Mouse (Mus musculus): Measurements from ENCODE around the gene Kcnq1. TPM values are rescaled to one million over a fixed set of nuclear protein-coding genes. Genes with fewer than 3 reads are reported as not detected.

Kcnq1 gene
- polyA plus RNA-seq, 1 experiment, result 0.79 TPM

DNA sequence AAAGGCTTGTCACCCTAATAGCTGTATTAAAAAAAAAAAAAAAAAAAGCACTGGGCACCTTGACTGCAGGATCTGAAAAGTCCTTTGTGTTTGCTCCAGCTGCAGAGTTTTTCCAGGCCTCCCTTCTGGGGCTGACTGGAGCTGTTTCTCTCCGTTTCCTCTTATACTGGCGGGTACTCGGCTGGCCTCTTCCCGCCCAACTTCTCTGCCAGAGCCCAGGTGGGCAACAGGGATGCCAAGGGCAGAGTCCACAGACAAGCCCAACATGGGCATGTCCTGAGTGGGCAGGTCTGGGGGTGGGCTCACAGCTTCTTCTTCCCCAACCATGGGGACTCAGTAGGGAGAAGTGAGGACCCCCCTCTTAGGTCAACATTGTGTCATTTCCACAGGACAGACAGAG is 167.6 kb downstream of the Kcnq1 start:
- no peak for TF ChIP-seq CTCF (IDR thresholded peaks at IDR 0.05; ENCODE audit: extremely low read depth, insufficient read depth, low read length)
- no peak for TF ChIP-seq POLR2A (IDR thresholded peaks at IDR 0.05; ENCODE audit: extremely low read depth, insufficient read depth, low read length)
- Histone ChIP-seq H3K4me1 (ENCODE audit: control insufficient read depth, insufficient read depth, low read length) (peaks cover 4% of the 10 kb centered on the region; the same call in 1 of the 2 replicates), H3K4me3 (ENCODE audit: insufficient read depth, low read length) (no peak overlapping the region), H3K27ac (ENCODE audit: insufficient read depth, low read length) (no peak overlapping the region)

DNA sequence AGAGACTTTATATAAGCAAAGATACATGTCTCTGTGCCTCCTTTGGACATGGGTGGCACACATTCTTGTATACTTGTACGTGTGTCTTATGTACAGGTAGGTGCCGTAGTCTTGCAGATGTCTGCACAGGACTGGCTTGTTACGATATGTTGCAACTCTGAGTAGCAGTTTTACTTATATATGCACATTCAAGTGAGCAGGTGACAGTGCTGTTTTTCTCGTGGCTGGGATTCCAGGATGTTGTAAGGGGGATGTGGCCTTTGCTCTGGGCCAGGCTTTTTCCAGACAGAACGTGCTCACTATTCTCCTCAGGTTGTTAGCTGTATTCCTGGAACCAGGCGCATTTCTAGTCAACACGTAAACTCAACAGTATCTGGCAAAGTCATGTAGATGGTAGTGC is 168.9 kb downstream of the Kcnq1 start:
- Histone ChIP-seq H3K27ac (ENCODE audit: insufficient read depth, low read length) (no peak overlapping the region), H3K4me3 (ENCODE audit: insufficient read depth, low read length) (no peak overlapping the region), H3K4me1 (ENCODE audit: control insufficient read depth, insufficient read depth, low read length) (peaks cover 4% of the 10 kb centered on the region; the same call in 1 of the 2 replicates)
- TF ChIP-seq CTCF (IDR thresholded peaks at IDR 0.05; ENCODE audit: extremely low read depth, insufficient read depth, low read length) (no peak), POLR2A (IDR thresholded peaks at IDR 0.05; ENCODE audit: extremely low read depth, insufficient read depth, low read length) (no peak)

DNA sequence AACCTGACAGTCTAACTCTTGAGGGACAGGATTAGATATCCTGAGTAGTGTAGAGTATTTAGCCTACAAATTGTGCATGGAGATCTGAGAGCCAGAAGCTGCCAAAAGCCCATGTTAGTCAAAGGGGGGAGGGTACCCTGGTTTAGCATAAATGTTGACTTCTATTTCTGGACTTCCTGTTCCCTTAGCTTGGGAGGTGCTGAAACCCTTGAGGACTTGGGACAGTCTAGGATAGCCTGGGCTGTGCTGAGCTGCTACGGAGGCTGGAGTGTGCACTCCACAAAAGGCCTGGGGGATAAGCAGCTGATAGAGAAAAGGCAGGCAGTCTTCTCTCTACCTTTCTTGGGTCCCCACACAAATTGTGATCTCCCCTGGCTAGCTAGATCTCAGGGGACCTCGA is 177.5 kb downstream of the Kcnq1 start:
- no peak overlapping the region for H3K4me3 ChIP-seq (ENCODE audit: insufficient read depth, low read length)
- no peak for TF ChIP-seq POLR2A (IDR thresholded peaks at IDR 0.05; ENCODE audit: extremely low read depth, insufficient read depth, low read length)
- no peak for TF ChIP-seq CTCF (IDR thresholded peaks at IDR 0.05; ENCODE audit: extremely low read depth, insufficient read depth, low read length)
- no peak overlapping the region for H3K27ac ChIP-seq (ENCODE audit: insufficient read depth, low read length)
- no peaks in the 10 kb centered on the region; the same call in 1 of the 2 replicates for H3K4me1 ChIP-seq (ENCODE audit: control insufficient read depth, insufficient read depth, low read length)

DNA sequence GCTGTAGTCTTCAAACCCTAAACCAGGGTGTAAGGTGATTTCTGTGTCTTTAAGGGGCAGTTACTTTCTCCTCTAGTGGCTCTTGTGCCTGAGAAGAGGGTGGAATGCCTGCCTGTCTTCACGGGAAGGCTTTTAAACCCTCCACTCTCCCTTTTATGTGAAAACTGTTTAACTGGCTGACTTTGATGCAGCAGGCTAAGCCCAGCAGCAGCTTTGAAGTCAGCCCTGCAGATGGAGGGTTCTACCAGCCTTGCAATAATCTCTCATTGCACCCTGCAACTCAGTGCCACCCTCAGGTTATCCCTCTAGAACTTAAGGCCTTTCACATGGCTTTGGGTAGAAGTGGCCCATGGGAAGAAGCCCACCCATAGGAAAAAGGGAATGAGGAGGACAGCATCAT is 178.7 kb downstream of the Kcnq1 start:
- peaks cover 2% of the 10 kb centered on the region; the same call in 1 of the 2 replicates for H3K4me1 ChIP-seq (ENCODE audit: control insufficient read depth, insufficient read depth, low read length)
- H3K27ac ChIP-seq (ENCODE audit: insufficient read depth, low read length), result no peak overlapping the region
- TF ChIP-seq CTCF (IDR thresholded peaks at IDR 0.05; ENCODE audit: extremely low read depth, insufficient read depth, low read length) (no peak), POLR2A (IDR thresholded peaks at IDR 0.05; ENCODE audit: extremely low read depth, insufficient read depth, low read length) (no peak)
- no peak overlapping the region for H3K4me3 ChIP-seq (ENCODE audit: insufficient read depth, low read length)

DNA sequence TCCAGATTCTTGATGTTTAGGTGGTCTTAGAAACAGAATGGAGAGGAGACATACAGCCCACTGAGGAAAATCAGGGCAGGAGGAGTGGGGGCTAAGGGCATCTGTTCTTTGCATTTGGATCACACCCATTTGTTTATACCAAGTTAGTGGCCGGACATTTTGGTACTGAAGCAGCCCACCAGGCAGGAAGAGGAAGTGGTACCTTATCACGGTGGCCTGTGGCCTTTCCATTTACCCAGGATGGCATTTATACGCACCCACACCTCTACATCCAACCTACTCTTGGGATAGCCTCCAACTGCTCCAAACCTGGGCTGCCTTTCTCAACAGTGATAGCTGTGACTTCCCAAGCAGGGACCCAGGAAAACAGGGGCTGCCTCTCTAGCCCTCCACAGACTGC is 179.3 kb downstream of the Kcnq1 start:
- TF ChIP-seq CTCF (IDR thresholded peaks at IDR 0.05; ENCODE audit: extremely low read depth, insufficient read depth, low read length) (no peak), POLR2A (IDR thresholded peaks at IDR 0.05; ENCODE audit: extremely low read depth, insufficient read depth, low read length) (no peak)
- Histone ChIP-seq H3K4me3 (ENCODE audit: insufficient read depth, low read length) (no peak overlapping the region), H3K4me1 (ENCODE audit: control insufficient read depth, insufficient read depth, low read length) (peaks cover 3% of the 10 kb centered on the region; the same call in 1 of the 2 replicates), H3K27ac (ENCODE audit: insufficient read depth, low read length) (no peak overlapping the region)

DNA sequence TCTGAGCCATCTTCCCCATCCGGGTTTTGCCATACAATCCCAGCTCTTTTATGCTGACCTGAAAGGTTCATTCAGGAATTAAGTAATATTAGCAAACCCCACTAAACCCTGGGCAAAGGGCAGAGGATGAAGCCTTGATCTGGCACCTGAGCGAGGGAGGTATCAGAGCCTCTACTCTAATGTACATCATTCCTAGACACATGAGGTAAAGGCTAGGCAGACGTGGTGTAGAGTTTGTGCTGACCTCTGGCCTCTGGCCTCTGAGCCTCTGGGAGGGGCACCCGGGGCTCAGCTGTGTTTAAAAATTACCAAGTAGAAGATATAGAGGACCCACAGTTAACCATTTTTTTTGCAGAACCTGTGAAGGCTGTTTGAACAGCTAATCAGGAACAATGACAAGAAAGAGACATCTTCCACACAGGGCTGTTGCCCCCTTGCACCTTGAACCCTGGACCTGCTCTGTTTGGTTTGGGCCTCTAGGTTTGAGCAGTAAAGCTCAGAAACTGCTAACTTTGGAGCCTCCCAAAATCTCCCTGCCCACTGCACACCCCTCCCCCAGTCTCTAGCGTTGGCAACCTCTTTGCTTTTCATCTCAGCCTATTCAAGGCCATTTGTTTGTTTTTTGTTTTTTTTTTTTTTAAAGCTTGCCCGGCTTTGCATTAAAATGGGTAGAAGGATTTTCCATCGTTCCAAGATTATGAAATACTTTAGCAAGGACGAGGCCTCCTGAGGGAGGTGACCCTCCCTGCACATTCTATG is 180.5 kb downstream of the Kcnq1 start:
- Histone ChIP-seq H3K4me3 (ENCODE audit: insufficient read depth, low read length) (no peak overlapping the region), H3K27ac (ENCODE audit: insufficient read depth, low read length) (no peak overlapping the region), H3K4me1 (ENCODE audit: control insufficient read depth, insufficient read depth, low read length) (peaks cover 4% of the 10 kb centered on the region; the same call in 1 of the 2 replicates)
- TF ChIP-seq POLR2A (IDR thresholded peaks at IDR 0.05; ENCODE audit: extremely low read depth, insufficient read depth, low read length) (no peak), CTCF (IDR thresholded peaks at IDR 0.05; ENCODE audit: extremely low read depth, insufficient read depth, low read length) (no peak)

DNA sequence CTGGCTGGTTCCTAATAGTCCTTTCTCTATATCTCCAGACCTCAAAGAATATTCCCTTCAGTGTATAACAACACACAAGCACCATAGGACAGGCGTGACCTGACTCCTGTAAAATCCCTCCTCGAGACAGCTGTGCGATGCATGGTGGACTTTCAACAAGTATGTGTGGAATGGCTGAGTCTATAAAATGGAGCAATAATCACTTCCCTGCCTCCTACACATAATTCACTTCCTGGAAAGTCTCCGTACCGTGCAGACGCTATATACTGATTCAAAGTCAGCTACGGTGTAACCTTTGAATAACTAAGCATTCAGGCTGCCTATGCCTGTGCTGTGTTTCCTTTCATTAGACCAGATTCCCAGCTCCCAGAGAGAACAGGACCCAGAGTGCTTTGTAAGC is 182.0 kb downstream of the Kcnq1 start:
- Histone ChIP-seq H3K4me1 (ENCODE audit: control insufficient read depth, insufficient read depth, low read length) (peaks cover 4% of the 10 kb centered on the region; the same call in 1 of the 2 replicates), H3K27ac (ENCODE audit: insufficient read depth, low read length) (no peak overlapping the region), H3K4me3 (ENCODE audit: insufficient read depth, low read length) (no peak overlapping the region)
- TF ChIP-seq POLR2A (IDR thresholded peaks at IDR 0.05; ENCODE audit: extremely low read depth, insufficient read depth, low read length) (no peak), CTCF (IDR thresholded peaks at IDR 0.05; ENCODE audit: extremely low read depth, insufficient read depth, low read length) (no peak)

DNA sequence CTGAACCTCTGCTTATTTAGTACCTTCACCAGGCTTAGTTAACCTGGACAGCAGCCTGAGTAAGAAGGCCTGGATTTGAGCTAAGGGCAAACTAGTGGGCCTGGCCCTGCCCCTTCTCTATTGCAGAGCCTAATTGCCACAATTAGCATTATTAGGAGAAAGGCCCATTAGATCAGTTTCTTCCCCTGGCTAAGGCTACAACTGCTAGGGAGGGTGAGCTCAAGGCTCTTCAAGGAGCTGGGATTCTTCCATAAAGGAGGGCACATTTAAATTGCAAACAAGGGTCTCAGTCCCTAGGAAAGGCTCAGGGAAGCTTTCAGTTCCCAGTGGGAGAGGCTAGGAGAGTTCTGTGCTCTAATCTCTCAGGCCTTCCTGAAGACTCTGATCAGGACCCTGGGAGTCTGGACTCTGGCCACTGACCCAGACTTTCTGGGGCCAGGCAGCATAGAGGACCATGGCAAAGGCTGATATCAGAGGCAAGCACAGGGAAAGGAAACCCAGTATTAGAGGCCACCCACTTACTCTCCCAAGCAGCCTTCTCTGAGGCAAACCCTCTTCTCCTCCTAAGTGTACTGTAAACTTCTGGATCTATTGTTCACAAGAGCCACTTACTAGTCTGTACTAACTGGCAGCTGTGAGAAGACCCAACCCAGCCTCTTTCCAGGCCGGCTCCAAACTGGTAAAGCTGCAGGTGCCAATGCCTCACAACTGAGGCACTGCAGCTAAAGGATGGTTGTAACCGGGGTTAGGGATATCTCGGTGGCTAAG is 183.1 kb downstream of the Kcnq1 start:
- TF ChIP-seq POLR2A (IDR thresholded peaks at IDR 0.05; ENCODE audit: extremely low read depth, insufficient read depth, low read length) (no peak), CTCF (IDR thresholded peaks at IDR 0.05; ENCODE audit: extremely low read depth, insufficient read depth, low read length) (no peak)
- no peak overlapping the region for H3K27ac ChIP-seq (ENCODE audit: insufficient read depth, low read length)
- H3K4me1 ChIP-seq (ENCODE audit: control insufficient read depth, insufficient read depth, low read length), result peaks cover 4% of the 10 kb centered on the region; the same call in 1 of the 2 replicates
- no peak overlapping the region for H3K4me3 ChIP-seq (ENCODE audit: insufficient read depth, low read length)

DNA sequence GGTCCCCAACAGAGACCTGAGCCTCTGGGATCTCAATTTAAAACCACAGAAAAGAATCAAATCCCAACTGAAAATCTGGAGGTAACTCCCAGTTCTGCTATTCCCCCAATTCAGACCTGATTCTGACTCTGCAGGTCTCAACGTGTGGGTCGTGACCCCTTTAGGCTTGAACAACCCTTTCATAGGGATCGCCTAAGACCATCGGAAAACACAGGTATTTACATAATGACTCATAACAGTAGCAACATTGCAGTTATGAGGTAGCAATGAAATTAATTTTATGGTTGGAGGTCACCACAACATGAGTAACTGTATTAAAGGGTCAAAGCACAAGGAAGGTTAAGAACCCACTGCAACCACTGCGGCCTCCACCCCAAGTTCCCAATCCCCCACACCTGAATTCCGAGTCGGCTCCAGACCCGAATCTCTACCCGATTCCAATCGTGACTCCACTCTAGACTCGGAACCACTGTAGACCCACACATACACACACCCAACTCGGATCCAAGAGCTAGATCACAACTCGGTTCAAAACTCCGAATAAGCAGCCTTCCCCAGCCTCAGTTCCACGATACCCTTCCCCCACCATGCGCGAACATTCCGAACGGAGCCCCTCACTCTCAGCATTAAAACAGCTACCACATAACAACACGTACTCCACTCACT is 188.7 kb downstream of the Kcnq1 start:
- H3K27ac ChIP-seq (ENCODE audit: insufficient read depth, low read length), result no peak overlapping the region
- no peak for TF ChIP-seq POLR2A (IDR thresholded peaks at IDR 0.05; ENCODE audit: extremely low read depth, insufficient read depth, low read length)
- no peak for TF ChIP-seq CTCF (IDR thresholded peaks at IDR 0.05; ENCODE audit: extremely low read depth, insufficient read depth, low read length)
- H3K4me3 ChIP-seq (ENCODE audit: insufficient read depth, low read length), result peak overlapping the region; percentile 95
- peaks cover 2% of the 10 kb centered on the region; the same call in 1 of the 2 replicates for H3K4me1 ChIP-seq (ENCODE audit: control insufficient read depth, insufficient read depth, low read length)
